Mouse (Mus musculus) cerebellum, adult 2 months (tissue): ENCODE data around the gene Calr3.

ENCODE experiments used
- CTCF ChIP-seq: fragments of 200-500 bp; IDR thresholded peaks from 2 replicates; pipeline ENCODE4 v1.5.1; 2011; ENCODE audit warnings: low read depth, mild to moderate bottlenecking, control low read depth, low read length, moderate library complexity, borderline replicate concordance; ENCODE audit not compliant: insufficient read depth
- POLR2A ChIP-seq: fragments of 200-500 bp; IDR thresholded peaks from 2 replicates; pipeline ENCODE4 v1.6.1; 2011; ENCODE audit warnings: low read length, control low read depth, borderline replicate concordance; ENCODE audit not compliant: insufficient read depth

- no peak for TF ChIP-seq CTCF
- no peak for TF ChIP-seq POLR2A
These were observed 27.0 kb upstream of the Calr3 start for GRCm38 (mm10) chr8:72470684-72471083.
